Mouse (Mus musculus) lung, embryonic 14.5 days (tissue): ENCODE data around the gene Traf2. TPM values are rescaled to one million over a fixed set of nuclear protein-coding genes. Genes with fewer than 3 reads are reported as not detected.

Experiments used
- ATAC-seq: fragments of 200-750 bp; cut with Nextera tagmentation; 2 replicates; pipeline ENCODE4 v1.8.0; 2017; ENCODE audit warnings: mild to moderate bottlenecking, moderate TSS enrichment, moderate library complexity; ENCODE audit not compliant: insufficient read depth
- DNase-seq: peaks from one replicate; pipeline ENCODE4 v3.0.0-alpha.2; 2015
- H3K27ac ChIP-seq: fragments of 300-500 bp; sonication (generic); 2 replicates; pipeline ENCODE4 v1.5.1; 2014; ENCODE audit warnings: low read depth, mild to moderate bottlenecking, moderate library complexity
- H3K27me3 ChIP-seq: fragments of 300-500 bp; sonication (generic); 2 replicates; pipeline ENCODE4 v1.6.1; 2014; ENCODE audit warnings: low read length, control low read depth; ENCODE audit not compliant: insufficient read depth
- H3K36me3 ChIP-seq: fragments of 300-500 bp; sonication (generic); 2 replicates; pipeline ENCODE4 v1.6.1; 2014; ENCODE audit warnings: control low read depth; ENCODE audit not compliant: insufficient read depth
- H3K4me1 ChIP-seq: fragments of 300-500 bp; sonication (generic); 2 replicates; pipeline ENCODE4 v1.6.1; 2014; ENCODE audit warnings: antibody characterized with exemption, control low read depth; ENCODE audit not compliant: insufficient read depth
- H3K4me2 ChIP-seq: fragments of 300-500 bp; sonication (generic); 2 replicates; pipeline ENCODE4 v1.6.1; 2014; ENCODE audit warnings: mild to moderate bottlenecking
- H3K4me3 ChIP-seq: fragments of 300-500 bp; sonication (generic); 2 replicates; pipeline ENCODE4 v1.5.1; 2014; ENCODE audit warnings: low read depth, low read length
- H3K9ac ChIP-seq: fragments of 300-500 bp; sonication (generic); 2 replicates; pipeline ENCODE4 v1.6.1; 2014
- H3K9me3 ChIP-seq: fragments of 300-500 bp; sonication (generic); 2 replicates; pipeline ENCODE4 v1.6.1; 2016; ENCODE audit warnings: low read depth, low read length, control low read depth
- CTCF ChIP-seq: IDR thresholded peaks from 2 replicates; pipeline ENCODE4 v1.5.1; 2016; ENCODE audit warnings: antibody characterized with exemption, low read depth
- WGBS: fragments of 180-500 bp; shearing (Covaris S2); extraction: QIAGEN DNeasy Blood & Tissue Kit; methylation state at CpG from one replicate; pipeline ENCODE4 v1.1.7; 2014; 5-methylcytosine and 5-hydroxymethylcytosine counted together
- polyA plus RNA-seq: library from polyadenylated mRNA; unstranded; fragments of >200 nt; fragmentation: Nextera tagmentation; extraction: Ambion mirVana; gene quantifications from 2 replicates; pipeline ENCODE4 v1.2.1, GENCODE M21; 2014

Gene Traf2
- polyA plus RNA-seq, 1 experiment from 2014 or later, result 35.3 TPM

GRCm38 (mm10) chr2:25583571-25583970 is 36.8 kb upstream of the Traf2 start:
- Histone ChIP-seq H3K4me3 (no peak overlapping the region), H3K4me2 (no peak overlapping the region), H3K9me3 (no peaks in the 10 kb centered on the region), H3K9ac (no peak overlapping the region), H3K27me3 (peaks cover 29% of the 10 kb centered on the region), H3K27ac (no peak overlapping the region), H3K4me1 (0 out of 2 replicates have a peak, but pooled peaks cover 3% of the 10 kb centered on the region), H3K36me3 (peaks cover 56% of the 10 kb centered on the region)
- 62% methylated on average over 4 of the region's 4 CpGs for WGBS
- TF ChIP-seq CTCF, result no peak
- ATAC-seq (no peak), DNase-seq (no peak)

- no peak overlapping the region for H3K9ac ChIP-seq
- 0 out of 2 replicates have a peak, but pooled peaks cover 3% of the 10 kb centered on the region for H3K4me1 ChIP-seq
- ATAC-seq (no peak), DNase-seq (no peak)
- WGBS, result 71% methylated on average over 6 of the region's 6 CpGs
- H3K36me3 ChIP-seq, result peaks cover 51% of the 10 kb centered on the region
- H3K4me3 ChIP-seq, result no peak overlapping the region
- peaks cover 33% of the 10 kb centered on the region for H3K27me3 ChIP-seq
- TF ChIP-seq CTCF, result no peak
- no peak overlapping the region for H3K4me2 ChIP-seq
- no peak overlapping the region for H3K27ac ChIP-seq
- H3K9me3 ChIP-seq, result no peaks in the 10 kb centered on the region
Measured at GRCm38 (mm10) chr2:25583120-25583481, 36.4 kb upstream of the Traf2 start.

GRCm38 (mm10) chr2:25582466-25583119 is 35.9 kb upstream of the Traf2 start:
- H3K4me2 ChIP-seq, result no peak overlapping the region
- peaks cover 3% of the 10 kb centered on the region; the same call in 1 of the 2 replicates for H3K4me1 ChIP-seq
- no peaks in the 10 kb centered on the region for H3K9me3 ChIP-seq
- peaks cover 38% of the 10 kb centered on the region for H3K27me3 ChIP-seq
- no peak for TF ChIP-seq CTCF
- 44% methylated on average over 12 of the region's 12 CpGs for WGBS
- H3K9ac ChIP-seq, result no peak overlapping the region
- peaks cover 46% of the 10 kb centered on the region for H3K36me3 ChIP-seq
- no peak overlapping the region for H3K4me3 ChIP-seq
- ATAC-seq (no peak), DNase-seq (peak; percentile 62)
- H3K27ac ChIP-seq, result no peak overlapping the region

GRCm38 (mm10) chr2:25581901-25582301 is 35.2 kb upstream of the Traf2 start:
- H3K27me3 ChIP-seq, result peaks cover 45% of the 10 kb centered on the region
- no peak overlapping the region for H3K9ac ChIP-seq
- WGBS, result 29% methylated on average over 6 of the region's 6 CpGs
- DNase-seq (no peak), ATAC-seq (peak; percentile 14; the same call in 1 of the 2 replicates)
- no peak overlapping the region for H3K27ac ChIP-seq
- H3K4me1 ChIP-seq, result peaks cover 3% of the 10 kb centered on the region; the same call in 1 of the 2 replicates
- TF ChIP-seq CTCF, result no peak
- peak overlapping the region; percentile 29; the same call in 1 of the 2 replicates for H3K4me3 ChIP-seq
- H3K9me3 ChIP-seq, result no peaks in the 10 kb centered on the region
- H3K36me3 ChIP-seq, result peaks cover 39% of the 10 kb centered on the region
- H3K4me2 ChIP-seq, result peak overlapping the region; percentile 68; the same call in 1 of the 2 replicates

DNA sequence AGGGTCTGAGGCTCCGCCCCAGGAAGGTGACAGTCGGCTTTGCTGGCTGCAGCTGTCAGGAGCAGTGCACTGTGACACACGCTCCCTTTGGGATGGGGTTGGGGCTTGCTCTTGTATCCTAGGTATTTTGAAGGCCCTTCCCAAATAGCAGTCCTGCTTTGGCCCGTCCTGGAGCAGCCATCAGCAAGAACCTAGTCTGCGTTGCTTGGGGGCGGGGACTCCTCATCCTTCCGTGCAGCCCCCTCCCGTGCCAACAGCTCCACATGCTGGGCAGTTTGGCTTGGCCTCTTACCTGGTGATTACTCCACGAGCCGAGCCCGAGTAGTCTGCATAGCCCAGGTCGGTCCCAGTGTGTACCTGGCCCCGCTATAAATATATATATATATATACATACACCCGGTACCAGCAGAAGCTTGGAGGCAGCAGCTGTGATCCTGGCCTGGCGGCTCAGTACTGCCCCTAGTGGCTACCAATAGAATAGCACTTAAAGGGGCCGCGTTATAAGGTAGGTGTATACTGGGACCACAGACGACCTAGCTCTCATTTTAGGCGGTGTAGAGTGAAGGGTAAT is 34.6 kb upstream of the Traf2 start, which contains the start of gene Ajm1:
TSS of gene Ajm1 (minus strand) at position 464 of the 571 bp plus-strand sequence.
- ATAC-seq, result peak; percentile 70
- Histone ChIP-seq H3K36me3 (peaks cover 34% of the 10 kb centered on the region), H3K9ac (peak within 1 kb of the TSS; percentile 26; the same call in 1 of the 2 replicates), H3K4me3 (peak within 1 kb of the TSS; percentile 29), H3K4me2 (peak within 1 kb of the TSS; percentile 68), H3K27me3 (peaks cover 51% of the 10 kb centered on the region), H3K27ac (no peak within 1 kb of the TSS), H3K4me1 (peaks cover 3% of the 10 kb centered on the region; the same call in 1 of the 2 replicates), H3K9me3 (no peaks in the 10 kb centered on the region)
- 5% methylated on average over 19 of the region's 19 CpGs for WGBS
- peak; percentile 93 for TF ChIP-seq CTCF
- DNase-seq, result peak; percentile 85

- no peak overlapping the region for H3K4me3 ChIP-seq
- WGBS, result 37% methylated on average over 6 of the region's 6 CpGs
- peaks cover 29% of the 10 kb centered on the region for H3K36me3 ChIP-seq
- H3K27ac ChIP-seq, result no peak overlapping the region
- no peak for TF ChIP-seq CTCF
- H3K9me3 ChIP-seq, result no peaks in the 10 kb centered on the region
- no peak overlapping the region for H3K4me2 ChIP-seq
- no peak for DNase-seq
- H3K27me3 ChIP-seq, result peaks cover 58% of the 10 kb centered on the region
- no peak overlapping the region for H3K9ac ChIP-seq
- H3K4me1 ChIP-seq, result peaks cover 7% of the 10 kb centered on the region
- no peak for ATAC-seq
Measured at GRCm38 (mm10) chr2:25580621-25581101, 33.9 kb upstream of the Traf2 start.
